Mouse (Mus musculus) adrenal gland, postnatal 25 days (tissue): ENCODE data around the gene Lsm10. TPM values are rescaled to one million over a fixed set of nuclear protein-coding genes. Genes with fewer than 3 reads are reported as not detected.

Source experiments
- DNase-seq: peaks from one replicate; pipeline ENCODE4 v3.0.0; 2021; ENCODE audit warnings: mixed read lengths
- long read RNA-seq: library from polyadenylated mRNA; stranded (forward); transcript quantifications from one replicate; pipeline ENCODE4 v2.0.0, GENCODE M21; 2021
- total RNA-seq: library from RNA; stranded (reverse); gene quantifications from 2 replicates; pipeline ENCODE4 v1.2.3, GENCODE M21; 2021

Lsm10 gene
- 45.4 and 48.0 TPM in 2 replicates for total RNA-seq
- long read RNA-seq, transcript Lsm10-201 (2 exons, 943 nt), result major isoform, 18 of 20 reads
- long read RNA-seq, partial matches to known transcripts, result 0 of 20 reads
- long read RNA-seq, other reads (novel, unspliced or antisense), result 1 of 20 reads

- peak; percentile 94 for DNase-seq
Measured at GRCm38 (mm10) chr4:126096464-126097111, at the start of gene Lsm10. TSS of gene Lsm10 (plus strand) at chr4:126096623.

- peak; percentile 87 for DNase-seq
Measured at GRCm38 (mm10) chr4:126046851-126047585, 49.4 kb upstream of the Lsm10 start, which contains the start of gene Mrps15. TSS of gene Mrps15 (plus strand) at chr4:126046925.

GRCm38 (mm10) chr4:126051617-126052016 is 44.8 kb upstream of the Lsm10 start:
- DNase-seq, result no peak

GRCm38 (mm10) chr4:126057207-126058133 is 39.0 kb upstream of the Lsm10 start:
- DNase-seq, result no peak

GRCm38 (mm10) chr4:126058134-126058996 is 38.1 kb upstream of the Lsm10 start, which contains the start of gene Oscp1:
TSS of gene Oscp1 (plus strand) at chr4:126058565.
- peak; percentile 83 for DNase-seq

- DNase-seq, result no peak
Measured at GRCm38 (mm10) chr4:126058997-126059362, 37.4 kb upstream of the Lsm10 start.

GRCm38 (mm10) chr4:126062856-126063255 is 33.6 kb upstream of the Lsm10 start:
- DNase-seq, result peak; percentile 24

GRCm38 (mm10) chr4:126065241-126065640 is 31.2 kb upstream of the Lsm10 start:
- DNase-seq, result peak; percentile 23

- DNase-seq, result peak; percentile 11
Measured at GRCm38 (mm10) chr4:126067401-126068077, 28.9 kb upstream of the Lsm10 start.

- no peak for DNase-seq
Measured at GRCm38 (mm10) chr4:126068842-126069241, 27.6 kb upstream of the Lsm10 start.

GRCm38 (mm10) chr4:126077833-126078232 is 18.6 kb upstream of the Lsm10 start:
- DNase-seq, result no peak

GRCm38 (mm10) chr4:126079266-126079665 is 17.2 kb upstream of the Lsm10 start:
- DNase-seq, result peak; percentile 43

GRCm38 (mm10) chr4:126081601-126082000 is 14.8 kb upstream of the Lsm10 start:
- no peak for DNase-seq

- no peak for DNase-seq
Measured at GRCm38 (mm10) chr4:126083021-126083420, 13.4 kb upstream of the Lsm10 start.

- no peak for DNase-seq
Measured at GRCm38 (mm10) chr4:126084382-126084781, 12.0 kb upstream of the Lsm10 start.

- peak; percentile 83 for DNase-seq
Measured at GRCm38 (mm10) chr4:126085996-126086576, 10.3 kb upstream of the Lsm10 start.

GRCm38 (mm10) chr4:126090101-126090847 is 6.1 kb upstream of the Lsm10 start:
- DNase-seq, result no peak

GRCm38 (mm10) chr4:126090848-126091124 is 5.6 kb upstream of the Lsm10 start:
- no peak for DNase-seq

- DNase-seq, result no peak
Measured at GRCm38 (mm10) chr4:126091873-126092272, 4.5 kb upstream of the Lsm10 start.
